Mouse (Mus musculus): Measurements from ENCODE around the gene Tle1.
A peak's percentile ranks its signal among the peaks of the same experiment; 100 is the strongest.

The Tle1 gene

DNA sequence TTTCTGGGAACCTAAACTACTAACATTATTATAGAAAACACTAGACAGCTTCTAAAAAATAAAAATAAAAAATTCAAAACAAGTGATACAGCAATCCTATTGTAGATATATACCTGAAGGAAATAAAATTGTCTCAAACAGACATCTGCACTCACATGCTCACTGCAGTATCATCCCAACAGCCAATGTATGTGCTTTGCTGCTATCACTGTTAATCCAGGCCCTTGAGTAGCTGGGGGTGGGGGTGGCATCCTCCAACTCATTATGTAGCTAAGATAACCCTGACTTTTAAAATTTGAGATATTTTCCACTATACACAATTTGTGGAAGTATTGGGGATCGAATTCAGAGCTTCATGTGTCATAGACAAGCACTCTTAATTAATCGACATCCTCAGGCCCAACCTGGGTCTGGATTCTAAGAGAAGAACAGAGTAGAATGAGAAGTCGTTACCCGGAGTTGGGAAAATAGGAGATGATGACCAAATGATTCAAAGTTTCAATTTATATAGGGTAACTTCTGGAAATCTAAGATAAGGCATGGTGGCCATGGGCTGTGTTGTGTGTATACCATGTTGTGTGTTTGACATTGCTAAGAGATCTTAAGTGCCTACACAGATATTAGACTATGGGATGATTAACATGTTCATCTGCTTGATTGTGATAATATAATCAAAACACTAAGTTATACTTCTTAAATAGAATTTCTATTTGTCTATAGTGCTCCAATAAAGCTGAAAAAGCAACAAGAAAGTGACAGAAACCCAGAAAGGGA is 38.1 kb downstream of the Tle1 start:
- DNase-seq (ENCODE audit: low read depth) = peak; percentile 24

GRCm38 (mm10) chr4:72160102-72160511 is 40.6 kb downstream of the Tle1 start:
- no peak for DNase-seq (ENCODE audit: low read depth)

- no peak for DNase-seq (ENCODE audit: low read depth)
Observed at GRCm38 (mm10) chr4:72157931-72158371, 42.8 kb downstream of the Tle1 start.

DNA sequence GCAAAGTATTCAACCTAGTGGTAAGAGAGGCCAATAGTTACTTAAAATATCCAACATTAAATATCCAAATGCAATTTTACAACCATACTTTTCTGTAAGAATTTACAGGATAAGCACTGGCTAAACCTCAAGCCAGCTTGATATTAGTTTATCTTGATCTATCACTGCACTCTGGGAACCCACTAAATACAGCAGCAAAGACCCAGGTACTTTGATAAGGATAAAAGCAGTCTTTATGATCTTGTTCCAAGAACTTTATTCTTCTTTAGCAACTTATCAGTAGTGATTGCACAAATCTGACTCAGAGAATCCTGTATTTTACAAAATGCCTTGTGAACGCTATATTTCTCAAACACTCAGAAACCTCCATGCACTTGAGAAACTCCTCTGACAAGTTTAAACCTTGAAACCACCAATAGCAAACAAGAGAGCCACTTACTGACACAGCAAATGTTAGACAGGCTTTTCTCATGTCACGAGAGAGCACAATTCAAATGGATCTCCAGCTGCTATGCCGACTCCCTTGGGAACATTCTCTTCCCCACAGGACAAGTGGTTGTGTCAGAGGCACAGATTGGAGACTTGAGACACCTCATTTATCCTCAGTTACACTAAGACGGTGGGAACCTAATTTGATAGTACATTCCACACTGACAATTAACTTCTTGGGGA is 50.1 kb downstream of the Tle1 start:
- DNase-seq (ENCODE audit: low read depth) = no peak

DNA sequence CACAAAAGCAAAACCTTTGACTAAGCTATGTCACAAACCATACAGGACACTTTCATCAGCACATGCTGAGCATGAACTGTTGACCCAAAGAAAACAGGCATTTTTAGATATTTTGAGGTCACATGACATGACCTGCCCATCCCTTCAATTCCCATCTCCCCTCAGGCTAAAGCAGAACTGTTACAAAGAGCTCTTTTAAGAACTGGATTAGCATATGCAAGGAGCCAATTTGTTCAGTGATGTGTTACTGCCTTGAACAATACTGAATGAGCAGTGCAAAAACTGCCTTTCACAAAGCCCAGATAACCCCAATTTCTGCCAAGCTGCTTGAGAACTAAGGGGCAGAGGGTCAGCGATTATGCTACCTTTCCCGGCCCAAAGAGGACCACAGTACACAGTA is 54.7 kb downstream of the Tle1 start:
- no peak for DNase-seq (ENCODE audit: low read depth)

GRCm38 (mm10) chr4:72144541-72144940 is 56.2 kb downstream of the Tle1 start:
- no peak for DNase-seq (ENCODE audit: low read depth)

GRCm38 (mm10) chr4:72140706-72141105 is 60.0 kb downstream of the Tle1 start:
- no peak for DNase-seq (ENCODE audit: low read depth)

- DNase-seq (ENCODE audit: low read depth) = no peak
Observed at GRCm38 (mm10) chr4:72139475-72140120, 61.1 kb downstream of the Tle1 start.

GRCm38 (mm10) chr4:72138264-72139080 is 62.2 kb downstream of the Tle1 start:
- no peak for DNase-seq (ENCODE audit: low read depth)

DNA sequence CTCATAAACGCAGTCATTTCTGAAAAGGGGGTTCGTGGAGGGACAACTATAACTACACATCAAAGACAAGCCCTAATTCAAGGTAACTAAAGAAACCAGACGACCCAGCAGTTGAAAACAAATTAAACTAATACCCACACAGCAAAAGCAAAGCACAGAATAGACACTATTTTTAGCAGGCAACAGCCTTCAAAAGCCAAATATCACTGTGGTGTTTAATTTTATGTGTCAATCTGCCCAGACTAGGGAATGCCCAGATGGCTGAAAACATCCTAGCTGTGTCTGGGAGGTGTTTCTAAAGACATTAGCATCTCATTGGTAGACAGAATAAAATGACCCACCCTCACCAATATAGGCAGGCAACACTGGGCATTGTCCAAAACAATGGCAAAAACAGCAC is 68.1 kb downstream of the Tle1 start:
- no peak for DNase-seq (ENCODE audit: low read depth)

- DNase-seq (ENCODE audit: low read depth) = no peak
Observed at GRCm38 (mm10) chr4:72127596-72127995, 73.1 kb downstream of the Tle1 start.

DNA sequence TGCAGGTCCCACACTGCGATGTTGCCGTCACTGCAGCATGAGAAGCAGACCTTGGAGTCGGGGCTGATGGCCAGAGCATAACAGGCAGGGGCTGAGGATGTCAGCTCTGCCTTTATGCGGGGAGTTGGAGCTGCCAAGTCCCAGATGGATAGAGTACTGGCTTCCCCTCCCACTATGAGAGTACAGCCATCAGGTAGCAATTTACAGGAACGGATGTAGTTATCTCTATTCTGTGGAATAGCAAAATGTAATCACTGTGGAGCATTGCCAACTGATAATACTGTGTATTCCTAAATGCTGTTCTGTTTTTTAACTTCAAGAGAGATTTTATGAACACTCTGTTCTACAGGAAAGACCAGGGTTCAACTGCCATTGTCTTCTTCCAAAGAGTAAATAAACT is 75.9 kb downstream of the Tle1 start:
- DNase-seq (ENCODE audit: low read depth) = no peak

DNA sequence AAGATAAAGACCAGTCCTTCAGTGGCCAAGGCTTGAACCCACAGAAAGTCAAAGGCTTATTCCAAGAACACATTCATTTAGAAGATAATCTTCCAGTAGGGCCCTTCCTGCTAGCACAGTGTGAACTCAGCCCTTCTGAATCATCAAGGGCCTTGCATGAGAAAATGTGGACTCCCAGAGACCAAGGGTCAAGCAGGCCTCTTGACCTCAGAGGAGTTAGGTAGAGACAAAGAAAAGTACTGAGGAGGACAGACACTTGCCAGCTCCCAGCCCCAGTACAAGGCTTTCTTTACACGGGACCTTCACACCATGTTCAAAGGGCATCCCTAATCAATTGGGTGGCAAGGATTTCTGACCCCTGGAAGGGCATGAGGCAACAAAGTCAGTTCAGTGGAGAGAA is 77.9 kb downstream of the Tle1 start:
- DNase-seq (ENCODE audit: low read depth) = no peak

GRCm38 (mm10) chr4:72122343-72122742 is 78.4 kb downstream of the Tle1 start:
- no peak for DNase-seq (ENCODE audit: low read depth)

DNA sequence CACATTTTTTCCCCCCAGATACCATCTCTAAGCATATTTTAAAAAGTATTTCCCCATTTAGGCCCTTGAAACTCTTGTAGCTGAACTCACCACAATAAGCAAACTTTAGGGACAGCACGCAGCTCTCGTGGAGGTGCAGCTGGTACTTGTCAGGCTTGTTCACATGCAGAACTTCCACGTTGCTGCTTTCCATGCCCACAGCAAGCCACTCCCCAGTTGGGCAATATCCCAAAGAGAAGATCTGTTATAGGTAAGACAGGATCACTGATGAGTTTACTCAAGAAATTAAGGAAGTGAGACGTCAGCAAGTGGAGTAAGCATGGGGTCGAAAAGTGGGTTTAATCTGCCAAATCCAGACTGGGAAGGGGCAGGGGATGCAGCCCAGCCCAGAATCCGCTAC is 80.7 kb downstream of the Tle1 start:
- DNase-seq (ENCODE audit: low read depth) = no peak

- DNase-seq (ENCODE audit: low read depth) = no peak
Observed at GRCm38 (mm10) chr4:72105702-72106101, 95.0 kb downstream of the Tle1 start.

GRCm38 (mm10) chr4:72104186-72104585 is 96.5 kb downstream of the Tle1 start:
- DNase-seq (ENCODE audit: low read depth) = no peak

- DNase-seq (ENCODE audit: low read depth) = no peak
Observed at GRCm38 (mm10) chr4:72087811-72088210, 112.9 kb downstream of the Tle1 start.

GRCm38 (mm10) chr4:72069111-72069534 is 131.6 kb downstream of the Tle1 start:
- DNase-seq (ENCODE audit: low read depth) = no peak

DNA sequence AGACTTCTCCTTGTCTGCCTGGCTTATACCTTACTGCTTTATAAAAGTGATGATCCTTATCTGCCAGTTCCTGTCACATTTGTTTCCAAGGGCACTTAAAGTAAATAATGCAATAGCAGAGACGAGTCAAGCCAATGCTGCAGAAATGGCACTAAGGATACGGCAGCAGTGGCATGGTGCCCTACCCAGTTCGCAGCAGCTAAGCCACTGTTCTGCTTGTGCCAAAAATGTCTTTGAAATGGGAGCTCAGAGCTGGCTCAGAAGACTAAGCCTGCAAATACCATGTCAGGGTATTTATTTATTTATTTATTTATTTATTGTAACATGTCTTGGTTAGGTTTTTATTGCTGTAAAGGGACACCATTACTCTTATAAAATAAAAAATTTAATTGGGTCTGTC is 132.8 kb downstream of the Tle1 start:
- no peak for DNase-seq (ENCODE audit: low read depth)

Measured in c-Kit-positive CD71-positive TER-119-negative erythroid progenitor cells, embryonic 14.5 days (primary cell).